8 mouse cellular contexts compared by ENCODE assay signal in the genomic region with DNA sequence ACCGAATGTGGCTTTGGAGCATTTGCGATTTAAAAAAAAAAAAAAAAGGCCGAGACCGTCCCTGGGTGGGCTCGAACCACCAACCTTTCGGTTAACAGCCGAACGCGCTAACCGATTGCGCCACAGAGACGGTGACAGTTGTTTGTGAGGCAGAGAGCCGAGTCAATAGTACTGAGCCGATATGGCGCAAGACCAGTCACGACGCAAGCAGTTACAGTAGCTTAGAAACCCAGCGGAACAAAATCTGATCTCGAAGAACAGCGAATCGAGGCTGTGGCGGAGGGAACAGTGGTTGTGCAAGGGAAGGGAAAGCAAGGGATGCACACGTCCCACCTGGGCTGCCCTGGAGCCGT. TPM values are rescaled to one million over a fixed set of nuclear protein-coding genes. Genes with fewer than 3 reads are reported as not detected.
DNase-seq lines count a peak whose midpoint lies in the region; ATAC-seq and TF ChIP-seq lines count a peak whose summit lies in the region.

No protein-coding gene starts in this region.

- TF ChIP-seq POLR2A in CH12.LX (IDR thresholded peaks at IDR 0.05; ENCODE audit: low read depth, low read length): no peak
- peak; percentile 68; the same call in 1 of the 2 replicates for TF ChIP-seq POLR2A in lung, adult 2 months (IDR thresholded peaks at IDR 0.05; ENCODE audit: borderline replicate concordance, extremely low read depth, low read depth, low read length)

- H3K9me3 ChIP-seq in CH12.LX (replicated peaks; ENCODE audit: low read length): no peaks in the 10 kb centered on the region
- no peaks in the 10 kb centered on the region for H3K9me3 ChIP-seq in forebrain, embryonic 11.5 days (ENCODE audit: control insufficient read depth, low read length)
- H3K9me3 ChIP-seq in neural tube, embryonic 15.5 days (replicated peaks): no peaks in the 10 kb centered on the region

- TF ChIP-seq EP300 in CH12.LX (IDR thresholded peaks at IDR 0.05; ENCODE audit: low read length): no peak

- H3K27me3 ChIP-seq in CH12.LX (replicated peaks): peaks cover 21% of the 10 kb centered on the region
- no peaks in the 10 kb centered on the region for H3K27me3 ChIP-seq in forebrain, embryonic 11.5 days (ENCODE audit: control insufficient read depth, insufficient read depth, low read length)
- no peaks in the 10 kb centered on the region for H3K27me3 ChIP-seq in neural tube, embryonic 15.5 days (replicated peaks)

- no peak for TF ChIP-seq RAD21 in CH12.LX (IDR thresholded peaks at IDR 0.05; ENCODE audit: low read depth, low read length)

- peak overlapping the region; percentile 78 for H3K9ac ChIP-seq in CH12.LX (ENCODE audit: insufficient read depth, low read depth)
- peak overlapping the region; percentile 66 for H3K9ac ChIP-seq in forebrain, embryonic 11.5 days (ENCODE audit: low read length)
- peak overlapping the region; percentile 83 for H3K9ac ChIP-seq in neural tube, embryonic 15.5 days (replicated peaks)

- peak overlapping the region; percentile 52 for H3K4me2 ChIP-seq in CH12.LX (ENCODE audit: insufficient read depth, low read depth, poor library complexity, severe bottlenecking)
- peak overlapping the region; percentile 79 for H3K4me2 ChIP-seq in forebrain, embryonic 11.5 days (ENCODE audit: low read depth, low read length, severe bottlenecking)
- peak overlapping the region; percentile 90 for H3K4me2 ChIP-seq in neural tube, embryonic 15.5 days

- peak overlapping the region; percentile 86 for H3K27ac ChIP-seq in CH12.LX (ENCODE audit: insufficient read depth, low read depth)
- peak overlapping the region; percentile 72; the same call in 1 of the 2 replicates for H3K27ac ChIP-seq in forebrain, embryonic 11.5 days (ENCODE audit: low read depth, low read length)
- peak overlapping the region; percentile 97 for H3K27ac ChIP-seq in neural tube, embryonic 15.5 days (replicated peaks)

- peak overlapping the region; percentile 57 to 100 (median 99) for H3K4me3 ChIP-seq in CH12.LX (replicated peaks in 1 of 3; ENCODE audit: low read depth in 2 of 3, low read length in 2 of 3, poor library complexity in 1 of 3)
- peak overlapping the region; percentile 82 for H3K4me3 ChIP-seq in forebrain, embryonic 11.5 days (ENCODE audit: low read depth, low read length)
- peak overlapping the region; percentile 69 for H3K4me3 ChIP-seq in lung, adult 2 months (replicated peaks; ENCODE audit: extremely low read depth, low read depth, low read length)
- peak overlapping the region; percentile 95 for H3K4me3 ChIP-seq in neural tube, embryonic 15.5 days (replicated peaks)

- ATAC-seq in forebrain, embryonic 11.5 days (replicated peaks; ENCODE audit: low FRiP score): no peak
- peak; percentile 40; the same call in 1 of the 2 replicates for ATAC-seq in neural tube, embryonic 15.5 days (ENCODE audit: low FRiP score)

- WGBS in forebrain, embryonic 11.5 days: under 1% methylated on average over 24 of the region's 24 CpGs
- under 1% methylated on average over 24 of the region's 24 CpGs for WGBS in lung, adult 2 months
- whole genome bisulfite sequencing in neural tube, embryonic 15.5 days: under 1% methylated on average over 24 of the region's 24 CpGs

- H3K4me1 ChIP-seq in CH12.LX (ENCODE audit: control insufficient read depth in 1 of 2, insufficient read depth in 2 of 2): peaks cover 9 to 47% of the 10 kb centered on the region in 2 experiments
- H3K4me1 ChIP-seq in forebrain, embryonic 11.5 days (replicated peaks; ENCODE audit: control insufficient read depth, insufficient read depth, low read length): peaks cover 23% of the 10 kb centered on the region
- peaks cover 14% of the 10 kb centered on the region for H3K4me1 ChIP-seq in lung, adult 2 months (ENCODE audit: control insufficient read depth, insufficient read depth, low read length)
- peaks cover 39% of the 10 kb centered on the region for H3K4me1 ChIP-seq in neural tube, embryonic 15.5 days

- in situ Hi-C loops in CH12.LX (cut with MboI; ENCODE audit: low pct_ligation_motif_present, low pct_unique_long_range_greater_than_20kb, low sequenced_read_pairs): loop anchor here (5.0 kb wide), 1 partner anchor 35 kb away; no protein-coding TSS in a partner anchor

- intact Hi-C loops in heart, postnatal 10 days (cut with DNase I): loop anchor here (5.0 kb wide), 1 partner anchor 180 kb away; a partner anchor contains a TSS

- H3K36me3 ChIP-seq in CH12.LX (replicated peaks in 1 of 2; ENCODE audit: control insufficient read depth in 1 of 2, insufficient read depth in 1 of 2, low read length in 1 of 2): peaks cover 21 to 32% of the 10 kb centered on the region in 2 experiments
- H3K36me3 ChIP-seq in forebrain, embryonic 11.5 days (ENCODE audit: control insufficient read depth, insufficient read depth, low read length): peaks cover 4% of the 10 kb centered on the region; the same call in 1 of the 2 replicates
- peaks cover 18% of the 10 kb centered on the region for H3K36me3 ChIP-seq in neural tube, embryonic 15.5 days

- TF ChIP-seq CTCF in CH12.LX (conservative IDR thresholded peaks at IDR 0.05 in 1 of 2, IDR thresholded peaks at IDR 0.05 in 1 of 2; ENCODE audit: low read depth in 2 of 2, low read length in 2 of 2): no peak
- no peak for TF ChIP-seq CTCF in lung, adult 2 months (IDR thresholded peaks at IDR 0.05; ENCODE audit: insufficient read depth, low read length)

- dilution Hi-C loops in CH12.LX (cut with MboI; ENCODE audit: extremely low pct_ligation_motif_present, extremely low pct_unique_long_range_greater_than_20kb, low sequenced_read_pairs): no loop called here

- H3K79me2 ChIP-seq in CH12.LX (replicated peaks; ENCODE audit: control insufficient read depth, extremely low read depth, insufficient read depth, poor library complexity, severe bottlenecking): peaks cover 32% of the 10 kb centered on the region

- peak; percentile 92 for DNase-seq in CH12.LX (ENCODE audit: extremely low read depth)
- DNase-seq in c-Kit-negative CD71-positive TER-119-positive erythroid progenitor cells, embryonic 14.5 days (ENCODE audit: low read depth, low spot score): peak; percentile 32
- peak; percentile 93 for DNase-seq in forebrain, embryonic 11.5 days (ENCODE audit: low spot score)
- DNase-seq in heart, postnatal 10 days: peak; percentile 93 to 95
- DNase-seq in layer of hippocampus, adult 11-12 months (ENCODE audit: low spot score): peak; percentile 89
- peak; percentile 92 for DNase-seq in lung, adult 2 months
- peak; percentile 92 for DNase-seq in testis, postnatal 10 days (ENCODE audit: low spot score)

TF ChIP-seq in CH12.LX, 34 proteins besides CTCF, POLR2A, EP300 and RAD21 (continues in another document):
- TF ChIP-seq RCOR1 (conservative IDR thresholded peaks at IDR 0.05; ENCODE audit: low read depth, low read length) (no peak), ZMIZ1 (IDR thresholded peaks at IDR 0.05; ENCODE audit: low read depth, low read length) (no peak), BHLHE40 (IDR thresholded peaks at IDR 0.05; ENCODE audit: low read depth, low read length) (no peak), TBP (conservative IDR thresholded peaks at IDR 0.05; ENCODE audit: low read depth, low read length) (peak; percentile 99), USF2 (conservative IDR thresholded peaks at IDR 0.05; ENCODE audit: low read depth, low read length) (no peak), MAX (IDR thresholded peaks at IDR 0.05; ENCODE audit: low read length) (no peak), NRF1 (IDR thresholded peaks at IDR 0.05; ENCODE audit: low read depth, low read length) (peak; percentile 63; the same call in 1 of the 2 replicates), PAX5 (IDR thresholded peaks at IDR 0.05; ENCODE audit: low read length) (no peak), TCF12 (IDR thresholded peaks at IDR 0.05; ENCODE audit: low read depth, low read length) (no peak)

RNA-seq across cellular contexts. Expression of a gene that starts 0.8 kb away (rescaled TPM):
- total RNA-seq in CH12.LX (2012; rRNA removed) (863 and 969 TPM in 2 replicates), CH12.LX (2014; rRNA removed) (1,070 and 1,251 TPM in 2 replicates)
- 560 and 594 TPM in 2 replicates for polyA plus RNA-seq in CH12.LX (2012; ENCODE audit: insufficient read length, low read depth)
- 463 and 510 TPM in 2 replicates for polyA plus RNA-seq in forebrain, embryonic 11.5 days (2014; fragmentation: Nextera tagmentation; extraction: Ambion mirVana)
- 100 to 1,000 TPM; 184 to 186 TPM for total RNA-seq in heart, postnatal 10 days (2021)
- polyA plus RNA-seq in lung, adult 2 months (2012; rRNA removed): 214 and 264 TPM in 2 replicates
- 458 and 459 TPM in 2 replicates for polyA plus RNA-seq in neural tube, embryonic 15.5 days (2015; fragmentation: Nextera tagmentation; extraction: Ambion mirVana)

RNA-seq across cellular contexts. Expression of a gene that starts 2.1 kb away (rescaled TPM):
- total RNA-seq in CH12.LX (2012; rRNA removed) (5.6 and 7.9 TPM in 2 replicates), CH12.LX (2014; rRNA removed) (0.81 and 0.99 TPM in 2 replicates)
- 16.3 and 19.5 TPM in 2 replicates for polyA plus RNA-seq in CH12.LX (2012; ENCODE audit: insufficient read length, low read depth)
- polyA plus RNA-seq in forebrain, embryonic 11.5 days (2014; fragmentation: Nextera tagmentation; extraction: Ambion mirVana): 24.2 and 25.9 TPM in 2 replicates
- 10 to 100 TPM; 21.4 to 21.7 TPM for total RNA-seq in heart, postnatal 10 days (2021)
- 65.9 and 81.9 TPM in 2 replicates for polyA plus RNA-seq in lung, adult 2 months (2012; rRNA removed)
- 17.6 and 17.7 TPM in 2 replicates for polyA plus RNA-seq in neural tube, embryonic 15.5 days (2015; fragmentation: Nextera tagmentation; extraction: Ambion mirVana)

RNA-seq across cellular contexts. Expression of a gene that starts 16.7 kb away (rescaled TPM):
- 141 and 157 TPM in 2 replicates for total RNA-seq in CH12.LX (2012; rRNA removed)
- total RNA-seq in CH12.LX (2014; rRNA removed): 63.8 and 66.1 TPM in 2 replicates
- polyA plus RNA-seq in CH12.LX (2012; ENCODE audit: insufficient read length, low read depth): 169 and 221 TPM in 2 replicates
- polyA plus RNA-seq in forebrain, embryonic 11.5 days (2014; fragmentation: Nextera tagmentation; extraction: Ambion mirVana): 13.5 and 14.0 TPM in 2 replicates
- total RNA-seq in heart, postnatal 10 days (2021): 100 to 1,000 TPM; 120 TPM
- polyA plus RNA-seq in lung, adult 2 months (2012; rRNA removed): 26.4 and 34.0 TPM in 2 replicates
- polyA plus RNA-seq in neural tube, embryonic 15.5 days (2015; fragmentation: Nextera tagmentation; extraction: Ambion mirVana): 46.9 and 50.1 TPM in 2 replicates

RNA-seq across cellular contexts. Expression of a gene that starts 39.2 kb away (rescaled TPM):
- 50.7 and 55.6 TPM in 2 replicates for total RNA-seq in CH12.LX (2012; rRNA removed)
- total RNA-seq in CH12.LX (2014; rRNA removed): 24.3 and 25.3 TPM in 2 replicates
- polyA plus RNA-seq in CH12.LX (2012; ENCODE audit: insufficient read length, low read depth): 38.3 and 43.0 TPM in 2 replicates
- 3.4 and 4.9 TPM in 2 replicates for polyA plus RNA-seq in forebrain, embryonic 11.5 days (2014; fragmentation: Nextera tagmentation; extraction: Ambion mirVana)
- 10 to 100 TPM; 55.8 to 61.7 TPM for total RNA-seq in heart, postnatal 10 days (2021)
- polyA plus RNA-seq in lung, adult 2 months (2012; rRNA removed): 65.9 and 79.6 TPM in 2 replicates
- polyA plus RNA-seq in neural tube, embryonic 15.5 days (2015; fragmentation: Nextera tagmentation; extraction: Ambion mirVana): 2.3 and 3.1 TPM in 2 replicates

RNA-seq across cellular contexts. Expression of a gene that starts 42.1 kb away (rescaled TPM):
- 28.7 and 30.8 TPM in 2 replicates for total RNA-seq in CH12.LX (2012; rRNA removed)
- 20.3 and 23.3 TPM in 2 replicates for total RNA-seq in CH12.LX (2014; rRNA removed)
- 35.4 and 44.0 TPM in 2 replicates for polyA plus RNA-seq in CH12.LX (2012; ENCODE audit: insufficient read length, low read depth)
- polyA plus RNA-seq in forebrain, embryonic 11.5 days (2014; fragmentation: Nextera tagmentation; extraction: Ambion mirVana): 1.8 and 1.9 TPM in 2 replicates
- 10 to 100 TPM; 19.4 to 26.7 TPM for total RNA-seq in heart, postnatal 10 days (2021)
- 11.9 and 14.6 TPM in 2 replicates for polyA plus RNA-seq in lung, adult 2 months (2012; rRNA removed)
- polyA plus RNA-seq in neural tube, embryonic 15.5 days (2015; fragmentation: Nextera tagmentation; extraction: Ambion mirVana): 3.8 and 5.0 TPM in 2 replicates

Comparison
In these comparisons a context has a peak if more than half of its experiments do, and no peak if none do; other contexts are left out.
1. DNase-seq: peak in every context shown above with its lines; median percentile 94 in heart, postnatal 10 days; 93 in forebrain, embryonic 11.5 days; 92 in CH12.LX; 92 in lung, adult 2 months; 92 in testis, postnatal 10 days; 89 in layer of hippocampus, adult 11-12 months; 32 in c-Kit-negative CD71-positive TER-119-positive erythroid progenitor cells, embryonic 14.5 days.